Mouse (Mus musculus) midbrain, embryonic 13.5 days (tissue): ENCODE measurements at regions not wholly inside any gene's neighbourhood (a gene's known extent, or its start where the extent isn't known, plus 50 kb on each side); places are given as distances from the start of the nearest gene placed in this dataset.
A peak's percentile ranks its signal among the peaks of the same experiment; 100 is the strongest.

Experiments
- ATAC-seq: fragments of 200-750 bp; cut with Nextera tagmentation; 2 replicates; pipeline ENCODE4 v1.8.0; 2017; ENCODE audit warnings: mild to moderate bottlenecking, moderate TSS enrichment, moderate library complexity
- H3K27ac ChIP-seq: fragments of 300-500 bp; sonication (generic); 2 replicates; pipeline ENCODE4 v1.5.1; 2015; ENCODE audit warnings: inconsistent platforms, mild to moderate bottlenecking, moderate library complexity
- H3K27me3 ChIP-seq: fragments of 300-500 bp; sonication (generic); 2 replicates; pipeline ENCODE4 v1.6.1; 2015; ENCODE audit warnings: mild to moderate bottlenecking, inconsistent platforms
- H3K36me3 ChIP-seq: fragments of 300-500 bp; sonication (generic); 2 replicates; pipeline ENCODE4 v1.6.1; 2015; ENCODE audit warnings: mild to moderate bottlenecking, inconsistent platforms
- H3K4me1 ChIP-seq: fragments of 300-500 bp; sonication (generic); replicated peaks from 2 replicates; pipeline ENCODE4 v1.6.1; 2015; ENCODE audit warnings: inconsistent platforms
- H3K4me2 ChIP-seq: fragments of 300-500 bp; sonication (generic); replicated peaks from 2 replicates; pipeline ENCODE4 v1.6.1; 2015; ENCODE audit warnings: moderate library complexity, mild to moderate bottlenecking, inconsistent platforms
- H3K4me3 ChIP-seq: fragments of 300-500 bp; sonication (generic); replicated peaks from 2 replicates; pipeline ENCODE4 v1.5.1; 2015; ENCODE audit warnings: mild to moderate bottlenecking, inconsistent platforms
- H3K9ac ChIP-seq: fragments of 300-500 bp; sonication (generic); replicated peaks from 2 replicates; pipeline ENCODE4 v1.6.1; 2015; ENCODE audit warnings: mild to moderate bottlenecking, inconsistent platforms
- H3K9me3 ChIP-seq: fragments of 300-500 bp; sonication (generic); 2 replicates; pipeline ENCODE4 v1.6.1; 2016; ENCODE audit warnings: mild to moderate bottlenecking, inconsistent platforms
- WGBS: fragments of 180-500 bp; shearing (Covaris S2); methylation state at CpG from one replicate; pipeline ENCODE4 v1.1.7; 2015; 5-methylcytosine and 5-hydroxymethylcytosine counted together

DNA sequence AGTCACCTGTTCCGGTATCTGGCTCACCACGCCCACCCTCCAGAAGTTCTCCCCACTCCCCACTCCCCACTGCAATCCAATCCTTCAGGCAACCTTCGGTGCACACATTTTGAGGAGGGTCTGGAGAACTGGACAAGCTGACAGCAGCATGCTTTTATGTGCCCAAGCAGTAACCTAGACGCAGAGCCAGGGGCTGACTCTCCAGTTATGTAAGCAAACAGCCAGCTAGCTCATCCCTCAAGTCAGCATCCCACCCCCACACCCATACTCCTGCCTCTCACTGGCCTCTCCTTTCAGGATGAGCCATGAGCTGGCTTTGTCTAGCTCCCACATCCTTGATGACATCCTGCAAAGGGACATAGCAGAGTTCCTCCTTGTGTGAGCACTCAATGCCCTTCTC lies 142.8 kb upstream of the Cadm1 start:
- Histone ChIP-seq H3K36me3 (no peaks in the 10 kb centered on the region), H3K4me3 (no peak overlapping the region), H3K4me1 (peaks cover 33% of the 10 kb centered on the region), H3K9me3 (no peaks in the 10 kb centered on the region), H3K27me3 (no peaks in the 10 kb centered on the region), H3K9ac (no peak overlapping the region), H3K27ac (no peak overlapping the region), H3K4me2 (no peak overlapping the region)
- 72% methylated on average over 4 of the region's 4 CpGs for WGBS
- ATAC-seq = no peak

DNA sequence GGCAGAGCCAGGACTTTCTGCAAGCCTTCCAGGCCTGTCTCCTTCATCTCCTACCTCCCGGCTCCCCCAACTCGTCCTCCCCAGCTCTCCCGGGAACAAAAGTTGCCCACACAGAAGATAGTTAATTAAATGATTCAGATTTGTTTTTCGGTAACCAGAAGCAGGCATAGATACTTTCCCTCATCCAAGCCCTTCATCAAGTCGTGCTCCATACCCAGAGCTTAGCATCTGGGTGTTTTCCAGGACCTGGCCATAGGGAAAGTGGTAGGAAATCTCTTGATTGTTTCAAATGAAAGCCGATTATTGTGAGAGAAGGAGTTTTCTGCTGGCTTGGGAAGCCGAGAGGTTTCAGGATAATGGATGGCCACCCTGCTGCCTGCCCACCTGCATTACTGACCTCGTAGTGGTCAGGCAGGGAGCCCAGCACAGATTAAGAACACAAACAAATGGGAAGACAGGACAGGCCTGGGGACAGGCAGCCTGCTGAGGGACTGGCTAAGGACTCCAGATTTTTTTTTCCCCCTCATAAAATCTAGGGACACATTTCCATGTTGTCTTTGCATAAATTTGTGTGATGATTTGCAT lies 142.2 kb upstream of the Cadm1 start:
- Histone ChIP-seq H3K27me3 (no peaks in the 10 kb centered on the region), H3K36me3 (no peaks in the 10 kb centered on the region), H3K4me3 (no peak overlapping the region), H3K27ac (0 out of 2 replicates have a peak overlapping the region, but pooled peaks have one; percentile 1), H3K9me3 (no peaks in the 10 kb centered on the region), H3K4me1 (peaks cover 33% of the 10 kb centered on the region), H3K9ac (no peak overlapping the region), H3K4me2 (no peak overlapping the region)
- no peak for ATAC-seq
- 39% methylated on average over 8 of the region's 8 CpGs for WGBS

- ATAC-seq = no peak
- H3K9ac ChIP-seq = no peak overlapping the region
- no peak overlapping the region for H3K27ac ChIP-seq
- WGBS = 93% methylated on average over 6 of the region's 6 CpGs
- H3K4me2 ChIP-seq = no peak overlapping the region
- H3K4me3 ChIP-seq = no peak overlapping the region
- H3K36me3 ChIP-seq = no peaks in the 10 kb centered on the region
- H3K27me3 ChIP-seq = 0 out of 2 replicates have a peak, but pooled peaks cover 3% of the 10 kb centered on the region
- no peaks in the 10 kb centered on the region for H3K9me3 ChIP-seq
- H3K4me1 ChIP-seq = peaks cover 22% of the 10 kb centered on the region
Observed at GRCm38 (mm10) chr9:47389901-47390300, 140.1 kb upstream of the Cadm1 start.

GRCm38 (mm10) chr9:47391669-47392068 lies 138.3 kb upstream of the Cadm1 start:
- WGBS = 85% methylated on average over 5 of the region's 5 CpGs
- Histone ChIP-seq H3K27ac (no peak overlapping the region), H3K9me3 (no peaks in the 10 kb centered on the region), H3K36me3 (no peaks in the 10 kb centered on the region), H3K4me2 (no peak overlapping the region), H3K27me3 (0 out of 2 replicates have a peak, but pooled peaks cover 3% of the 10 kb centered on the region), H3K4me1 (peaks cover 20% of the 10 kb centered on the region), H3K9ac (no peak overlapping the region), H3K4me3 (no peak overlapping the region)
- ATAC-seq = no peak

DNA sequence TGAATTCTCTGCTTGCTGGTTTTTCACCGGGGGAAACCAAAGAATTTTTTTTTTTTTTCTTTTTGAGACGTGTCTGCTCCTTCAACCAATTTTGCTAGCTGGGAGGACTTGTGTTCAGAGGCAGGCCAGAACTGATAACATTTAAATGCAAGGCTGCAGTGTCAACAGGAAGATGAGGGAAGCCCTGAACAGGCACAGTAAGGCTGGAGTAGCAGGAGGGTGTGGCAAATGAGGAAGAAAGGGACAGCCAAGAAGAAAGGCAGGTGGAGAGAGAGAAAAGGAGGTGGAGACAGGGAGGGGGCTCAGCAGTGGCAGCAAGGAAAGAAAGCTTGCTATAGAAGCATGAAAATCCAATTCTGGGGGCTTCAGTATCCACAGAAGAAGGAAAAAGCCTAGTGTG lies 130.4 kb upstream of the Cadm1 start:
- no peak overlapping the region for H3K27ac ChIP-seq
- 4% methylated on average over 2 of the region's 2 CpGs for WGBS
- no peaks in the 10 kb centered on the region for H3K36me3 ChIP-seq
- peaks cover 26% of the 10 kb centered on the region for H3K4me1 ChIP-seq
- H3K27me3 ChIP-seq = peaks cover 32% of the 10 kb centered on the region
- no peak for ATAC-seq
- H3K9me3 ChIP-seq = no peaks in the 10 kb centered on the region
- H3K9ac ChIP-seq = no peak overlapping the region
- no peak overlapping the region for H3K4me2 ChIP-seq
- no peak overlapping the region for H3K4me3 ChIP-seq

DNA sequence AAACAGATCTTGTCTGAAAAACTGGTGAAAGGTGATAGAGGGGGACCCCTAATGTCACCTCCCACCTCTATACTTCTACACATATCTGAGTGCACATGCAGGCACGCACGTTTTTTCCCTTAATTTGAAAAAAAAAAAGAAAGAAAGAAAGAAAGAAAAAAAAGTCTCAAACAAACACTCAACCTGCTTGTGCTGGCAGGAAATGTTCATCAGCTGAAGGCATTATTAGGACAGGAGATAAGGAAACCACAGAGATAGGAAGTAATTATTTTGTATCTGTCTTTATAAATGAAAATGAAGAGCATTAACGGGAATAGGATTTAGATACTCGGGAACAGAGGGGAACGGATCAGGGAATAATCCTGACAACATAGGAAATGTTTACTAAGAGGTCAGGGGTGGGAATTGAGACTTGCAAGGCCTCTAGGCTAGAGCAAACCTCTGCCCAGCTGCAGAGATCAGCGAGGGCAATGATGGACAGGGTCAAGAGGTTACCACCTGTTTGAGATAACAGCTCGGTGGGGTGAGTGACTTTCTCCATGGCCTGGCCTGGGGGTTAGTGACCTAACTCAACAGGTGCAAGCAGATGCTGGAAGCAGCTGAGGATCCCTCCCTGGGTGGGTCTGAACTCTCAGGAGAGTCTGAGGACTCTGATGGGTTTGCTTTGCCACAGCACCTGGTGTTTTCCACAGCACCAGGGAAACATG lies 129.7 kb upstream of the Cadm1 start:
- WGBS = 30% methylated on average over 7 of the region's 7 CpGs
- Histone ChIP-seq H3K9me3 (no peaks in the 10 kb centered on the region), H3K4me3 (no peak overlapping the region), H3K9ac (no peak overlapping the region), H3K4me2 (no peak overlapping the region), H3K27me3 (peaks cover 32% of the 10 kb centered on the region), H3K36me3 (no peaks in the 10 kb centered on the region), H3K4me1 (peaks cover 26% of the 10 kb centered on the region), H3K27ac (no peak overlapping the region)
- ATAC-seq = no peak

GRCm38 (mm10) chr9:47401511-47401910 lies 128.5 kb upstream of the Cadm1 start:
- WGBS = 93% methylated on average over 11 of the region's 11 CpGs
- H3K4me2 ChIP-seq = no peak overlapping the region

DNA sequence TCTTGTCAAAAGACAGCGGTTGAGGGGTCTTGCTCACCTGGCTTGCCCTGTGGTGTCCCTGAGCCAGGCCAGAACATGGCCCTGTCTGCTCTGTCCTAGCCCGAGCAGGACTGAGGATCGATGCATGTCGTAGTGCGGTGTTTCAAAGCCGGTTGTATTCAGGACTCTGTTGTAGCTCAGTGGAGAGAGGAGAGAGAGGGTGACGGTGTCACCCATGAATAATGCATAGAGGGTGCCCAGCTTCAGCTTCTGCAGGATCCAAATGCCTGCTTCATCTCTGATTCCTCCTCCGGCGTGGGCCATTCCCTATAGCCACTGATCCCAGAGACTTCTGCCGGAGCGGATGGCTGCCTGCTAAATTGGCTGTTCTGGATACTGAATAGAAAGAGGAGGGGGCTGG lies 126.7 kb upstream of the Cadm1 start:
- Histone ChIP-seq H3K36me3 (no peaks in the 10 kb centered on the region), H3K27ac (no peak overlapping the region), H3K4me3 (no peak overlapping the region), H3K9me3 (no peaks in the 10 kb centered on the region), H3K9ac (0 out of 2 replicates have a peak overlapping the region, but pooled peaks have one; percentile 2), H3K4me1 (peaks cover 35% of the 10 kb centered on the region), H3K27me3 (peaks cover 36% of the 10 kb centered on the region), H3K4me2 (no peak overlapping the region)
- 29% methylated on average over 11 of the region's 11 CpGs for WGBS
- peak; percentile 50 for ATAC-seq

More at GRCm38 (mm10) chr9:47401511-47401910, 128.5 kb upstream of the Cadm1 start:
- peaks cover 32% of the 10 kb centered on the region for H3K27me3 ChIP-seq
- no peaks in the 10 kb centered on the region for H3K9me3 ChIP-seq
- peaks cover 26% of the 10 kb centered on the region for H3K4me1 ChIP-seq
- no peak overlapping the region for H3K27ac ChIP-seq
- ATAC-seq = no peak
- H3K9ac ChIP-seq = no peak overlapping the region
- H3K4me3 ChIP-seq = no peak overlapping the region
- H3K36me3 ChIP-seq = no peaks in the 10 kb centered on the region

GRCm38 (mm10) chr9:47404821-47405220 lies 125.2 kb upstream of the Cadm1 start:
- ATAC-seq = no peak
- Histone ChIP-seq H3K27ac (no peak overlapping the region), H3K4me2 (no peak overlapping the region), H3K4me1 (peaks cover 30% of the 10 kb centered on the region), H3K4me3 (no peak overlapping the region), H3K9me3 (no peaks in the 10 kb centered on the region), H3K27me3 (peaks cover 43% of the 10 kb centered on the region), H3K9ac (no peak overlapping the region), H3K36me3 (no peaks in the 10 kb centered on the region)
- WGBS = 79% methylated on average over 3 of the region's 3 CpGs

- no peak overlapping the region for H3K27ac ChIP-seq
- ATAC-seq = no peak
- 74% methylated on average over 4 of the region's 4 CpGs for WGBS
- no peak overlapping the region for H3K4me3 ChIP-seq
- H3K27me3 ChIP-seq = peaks cover 46% of the 10 kb centered on the region
- peaks cover 24% of the 10 kb centered on the region for H3K4me1 ChIP-seq
- H3K9me3 ChIP-seq = no peaks in the 10 kb centered on the region
- H3K4me2 ChIP-seq = no peak overlapping the region
- no peak overlapping the region for H3K9ac ChIP-seq
- no peaks in the 10 kb centered on the region for H3K36me3 ChIP-seq
Observed at GRCm38 (mm10) chr9:47405547-47405946, 124.4 kb upstream of the Cadm1 start.

DNA sequence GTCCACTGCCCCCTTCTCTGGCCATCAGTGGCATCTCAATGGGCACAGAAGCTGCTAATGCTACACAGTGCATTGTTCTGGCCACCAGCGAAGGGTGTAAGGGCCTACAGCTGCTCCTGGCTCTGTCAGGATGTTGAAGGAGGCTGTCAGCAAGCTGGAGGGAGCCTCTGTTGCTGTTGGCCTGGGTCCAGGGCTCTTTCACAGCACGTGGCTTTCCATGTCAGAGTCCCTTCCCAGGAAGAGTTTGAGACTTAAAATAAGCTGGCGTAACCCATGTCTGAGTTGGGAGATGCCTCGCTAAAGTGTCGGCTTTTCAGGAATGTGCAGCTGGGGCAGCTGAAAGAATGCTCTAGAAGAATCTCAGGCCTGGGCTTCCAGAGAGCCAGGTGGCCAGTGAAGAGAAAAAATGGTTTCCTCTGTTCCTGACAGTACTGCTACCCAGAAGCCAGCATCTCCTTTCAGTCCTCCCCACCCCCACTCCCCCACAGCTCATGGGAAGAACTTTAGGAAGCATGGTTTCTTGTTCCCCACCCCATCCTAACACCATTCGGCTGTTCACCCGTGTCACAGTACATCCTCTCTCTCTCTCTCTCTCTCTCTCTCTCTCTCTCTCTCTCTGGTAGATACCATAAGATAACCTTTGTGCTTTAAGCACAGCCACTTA lies 122.8 kb upstream of the Cadm1 start:
- no peak overlapping the region for H3K9ac ChIP-seq
- H3K4me2 ChIP-seq = no peak overlapping the region
- no peak overlapping the region for H3K4me3 ChIP-seq
- H3K27me3 ChIP-seq = peaks cover 51% of the 10 kb centered on the region
- 47% methylated on average over 7 of the region's 7 CpGs for WGBS
- ATAC-seq = peak; percentile 74; the same call in 1 of the 2 replicates
- H3K36me3 ChIP-seq = no peaks in the 10 kb centered on the region
- no peaks in the 10 kb centered on the region for H3K9me3 ChIP-seq
- no peak overlapping the region for H3K27ac ChIP-seq
- H3K4me1 ChIP-seq = peaks cover 24% of the 10 kb centered on the region

GRCm38 (mm10) chr9:47408061-47408460 lies 121.9 kb upstream of the Cadm1 start:
- H3K9me3 ChIP-seq = no peaks in the 10 kb centered on the region
- no peak overlapping the region for H3K27ac ChIP-seq
- H3K4me3 ChIP-seq = no peak overlapping the region
- H3K4me2 ChIP-seq = no peak overlapping the region
- H3K4me1 ChIP-seq = peaks cover 24% of the 10 kb centered on the region
- no peak overlapping the region for H3K9ac ChIP-seq
- H3K36me3 ChIP-seq = no peaks in the 10 kb centered on the region
- H3K27me3 ChIP-seq = peaks cover 50% of the 10 kb centered on the region
- 24% methylated on average over 4 of the region's 4 CpGs for WGBS
- ATAC-seq = no peak
